Mouse (Mus musculus) hindbrain, embryonic 10.5 days (tissue): ENCODE results near the gene Adgrg5. TPM values are rescaled to one million over a fixed set of nuclear protein-coding genes. Genes with fewer than 3 reads are reported as not detected.

Experiments used
- DNase-seq: peaks from one replicate; pipeline ENCODE4 v3.0.0-alpha.2; 2017; ENCODE audit warnings: low spot score
- H3K27ac ChIP-seq: fragments of 300-500 bp; sonication (generic); 2 replicates; pipeline ENCODE4 v1.5.1; 2016; ENCODE audit warnings: mild to moderate bottlenecking, moderate library complexity
- H3K27me3 ChIP-seq: fragments of 300-500 bp; sonication (generic); 2 replicates; pipeline ENCODE4 v1.6.1; 2016; ENCODE audit warnings: mild to moderate bottlenecking; ENCODE audit not compliant: poor library complexity, insufficient read depth, severe bottlenecking
- H3K36me3 ChIP-seq: fragments of 300-500 bp; sonication (generic); 2 replicates; pipeline ENCODE4 v1.6.1; 2016; ENCODE audit warnings: mild to moderate bottlenecking, moderate library complexity
- H3K4me1 ChIP-seq: fragments of 300-500 bp; sonication (generic); replicated peaks from 2 replicates; pipeline ENCODE4 v1.6.1; 2016; ENCODE audit warnings: mild to moderate bottlenecking
- H3K4me3 ChIP-seq: fragments of 300-500 bp; sonication (generic); 2 replicates; pipeline ENCODE4 v1.5.1; 2016; ENCODE audit warnings: mild to moderate bottlenecking, moderate library complexity
- H3K9me3 ChIP-seq: fragments of 300-500 bp; sonication (generic); 2 replicates; pipeline ENCODE4 v1.6.1; 2016; ENCODE audit warnings: mild to moderate bottlenecking, moderate library complexity
- WGBS: fragments of 180-500 bp; shearing (Covaris S2); methylation state at CpG from one replicate; pipeline ENCODE4 v1.1.7; 2016; 5-methylcytosine and 5-hydroxymethylcytosine counted together
- polyA plus RNA-seq: library from polyadenylated mRNA; unstranded; fragments of >200 nt; fragmentation: Nextera tagmentation; extraction: Ambion mirVana; gene quantifications from 2 replicates; pipeline ENCODE4 v1.2.1, GENCODE M21; 2016

The Adgrg5 gene
- polyA plus RNA-seq, 1 experiment from 2014 or later = 0.22 TPM

DNA sequence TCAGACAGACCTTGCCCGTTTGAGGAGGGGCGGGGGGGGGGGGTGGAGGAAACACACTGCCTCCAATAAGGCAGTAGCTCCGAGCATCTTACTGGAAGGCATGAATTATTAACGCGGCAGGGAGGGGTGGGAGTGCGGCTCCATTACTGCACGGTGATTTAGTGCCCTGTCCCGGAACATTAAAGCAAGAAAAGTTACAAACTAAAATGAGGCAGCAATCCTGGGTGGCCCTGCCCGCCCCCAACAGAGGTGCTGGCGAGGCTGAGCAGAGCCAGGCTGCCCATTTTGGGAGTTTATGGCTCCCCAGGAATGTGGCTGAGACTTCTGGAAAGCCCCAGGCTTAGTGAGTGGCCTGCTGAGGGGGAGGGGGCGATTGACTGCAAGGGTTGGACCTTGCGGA is 19.8 kb upstream of the Adgrg5 start:
- H3K27me3 ChIP-seq = peaks cover 12% of the 10 kb centered on the region; the same call in 1 of the 2 replicates
- no peaks in the 10 kb centered on the region for H3K9me3 ChIP-seq
- 77% methylated on average over 12 of the region's 12 CpGs for WGBS
- peaks cover 42% of the 10 kb centered on the region for H3K4me1 ChIP-seq
- no peak for DNase-seq
- H3K4me3 ChIP-seq = no peak overlapping the region
- H3K27ac ChIP-seq = no peak overlapping the region
- H3K36me3 ChIP-seq = peaks cover 44% of the 10 kb centered on the region

DNA sequence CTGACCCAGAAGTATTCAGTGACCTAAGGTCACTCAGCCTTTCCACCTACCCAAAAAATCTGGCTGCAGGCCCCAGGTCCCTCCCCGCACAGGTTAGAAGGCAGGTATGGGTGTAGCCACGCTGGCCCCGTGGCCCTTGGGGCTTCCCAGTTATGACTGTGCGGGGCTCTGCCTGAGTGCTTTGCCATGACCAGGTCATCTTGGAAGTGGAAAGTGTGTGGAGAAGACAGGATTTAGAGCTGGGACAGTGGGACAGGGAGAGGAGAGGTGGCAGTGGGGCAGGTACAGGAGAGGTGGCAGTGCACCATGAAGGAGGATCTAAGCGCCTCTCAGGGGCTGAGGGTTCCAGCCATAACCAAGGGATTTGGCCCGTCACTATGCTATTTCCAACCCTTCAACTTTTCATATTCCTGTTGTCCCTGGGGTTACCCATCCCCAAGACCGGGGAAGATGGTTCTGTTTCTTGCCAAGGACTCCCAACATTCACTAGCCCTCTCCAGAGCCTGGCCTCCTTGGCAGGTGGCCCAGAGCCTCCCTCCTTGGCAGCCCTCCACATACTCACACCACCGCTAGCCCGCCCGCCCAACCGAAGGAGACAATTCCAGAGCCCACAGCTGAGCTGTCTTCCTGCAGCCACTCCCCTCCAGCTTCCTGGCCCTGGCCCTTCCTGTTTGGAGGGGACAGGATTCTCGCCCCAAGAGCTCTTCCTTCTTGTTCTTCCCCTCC is 18.9 kb upstream of the Adgrg5 start:
- no peak overlapping the region for H3K27ac ChIP-seq
- H3K27me3 ChIP-seq = 0 out of 2 replicates have a peak, but pooled peaks cover 5% of the 10 kb centered on the region
- H3K9me3 ChIP-seq = no peaks in the 10 kb centered on the region
- 91% methylated on average over 12 of the region's 12 CpGs for WGBS
- H3K36me3 ChIP-seq = peaks cover 44% of the 10 kb centered on the region
- peaks cover 33% of the 10 kb centered on the region for H3K4me1 ChIP-seq
- DNase-seq = no peak
- no peak overlapping the region for H3K4me3 ChIP-seq

DNA sequence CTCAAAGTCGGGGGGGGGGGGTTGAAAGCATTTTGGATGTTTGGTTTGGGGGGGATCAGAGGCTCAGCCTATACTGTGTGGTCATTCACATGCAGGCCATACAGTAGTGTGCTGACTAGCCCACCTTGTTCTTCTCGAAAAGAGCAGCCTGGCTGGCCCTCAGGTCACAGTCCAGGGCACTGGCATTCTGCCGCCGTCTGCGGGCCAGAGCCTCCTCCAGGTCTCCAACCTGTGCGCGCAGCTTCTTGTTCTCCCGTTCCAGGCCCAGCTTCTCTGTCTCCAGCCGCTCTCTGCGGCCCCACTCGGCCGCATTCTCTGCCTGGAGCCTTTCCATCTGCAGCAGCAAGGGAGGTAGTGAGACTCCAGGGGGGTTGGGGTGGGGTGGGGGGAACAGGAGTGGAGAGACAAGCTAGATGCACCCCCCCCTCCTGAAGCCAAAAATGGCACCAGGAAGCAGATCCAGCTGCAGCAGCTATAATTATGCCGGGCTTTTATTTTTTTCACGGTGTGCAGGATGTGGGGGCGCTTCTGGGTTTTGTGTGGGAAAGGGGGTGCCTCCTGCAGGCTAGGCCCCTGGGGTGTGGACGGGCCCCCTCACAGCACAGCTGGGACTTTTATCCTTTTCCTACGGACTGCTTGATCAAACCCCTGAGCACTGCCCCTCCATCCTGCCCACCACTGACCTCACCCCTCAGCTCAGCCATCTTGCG is 15.7 kb upstream of the Adgrg5 start:
- no peak overlapping the region for H3K27ac ChIP-seq
- no peak for DNase-seq
- H3K4me3 ChIP-seq = no peak overlapping the region
- H3K27me3 ChIP-seq = peaks cover 17% of the 10 kb centered on the region
- H3K36me3 ChIP-seq = peaks cover 53% of the 10 kb centered on the region
- H3K4me1 ChIP-seq = peaks cover 19% of the 10 kb centered on the region
- whole genome bisulfite sequencing = 91% methylated on average over 18 of the region's 18 CpGs
- H3K9me3 ChIP-seq = no peaks in the 10 kb centered on the region

DNA sequence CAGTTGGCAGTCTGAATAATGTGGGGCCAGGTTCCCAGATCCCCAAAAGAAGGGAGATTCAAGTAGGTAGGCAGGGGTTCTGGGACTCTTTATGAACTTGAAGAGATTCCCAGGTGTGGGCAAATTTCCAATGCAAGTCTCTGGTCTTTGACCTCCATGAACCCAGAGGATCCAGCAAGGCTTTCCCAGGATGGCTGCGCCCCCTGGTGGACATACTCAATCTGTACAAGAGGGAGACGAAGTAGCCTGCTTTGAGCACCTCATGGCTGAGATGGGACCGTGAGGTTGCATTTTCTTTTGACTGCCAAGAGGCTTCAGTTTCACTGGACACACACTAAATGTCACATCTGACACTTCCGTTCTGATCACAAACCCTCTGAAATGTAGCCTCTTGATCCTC is 14.6 kb upstream of the Adgrg5 start:
- peaks cover 28% of the 10 kb centered on the region for H3K27me3 ChIP-seq
- peak; percentile 84 for DNase-seq
- no peak overlapping the region for H3K4me3 ChIP-seq
- peaks cover 46% of the 10 kb centered on the region for H3K36me3 ChIP-seq
- peaks cover 25% of the 10 kb centered on the region for H3K4me1 ChIP-seq
- H3K9me3 ChIP-seq = no peaks in the 10 kb centered on the region
- 11% methylated on average over 4 of the region's 4 CpGs for WGBS
- H3K27ac ChIP-seq = no peak overlapping the region

DNA sequence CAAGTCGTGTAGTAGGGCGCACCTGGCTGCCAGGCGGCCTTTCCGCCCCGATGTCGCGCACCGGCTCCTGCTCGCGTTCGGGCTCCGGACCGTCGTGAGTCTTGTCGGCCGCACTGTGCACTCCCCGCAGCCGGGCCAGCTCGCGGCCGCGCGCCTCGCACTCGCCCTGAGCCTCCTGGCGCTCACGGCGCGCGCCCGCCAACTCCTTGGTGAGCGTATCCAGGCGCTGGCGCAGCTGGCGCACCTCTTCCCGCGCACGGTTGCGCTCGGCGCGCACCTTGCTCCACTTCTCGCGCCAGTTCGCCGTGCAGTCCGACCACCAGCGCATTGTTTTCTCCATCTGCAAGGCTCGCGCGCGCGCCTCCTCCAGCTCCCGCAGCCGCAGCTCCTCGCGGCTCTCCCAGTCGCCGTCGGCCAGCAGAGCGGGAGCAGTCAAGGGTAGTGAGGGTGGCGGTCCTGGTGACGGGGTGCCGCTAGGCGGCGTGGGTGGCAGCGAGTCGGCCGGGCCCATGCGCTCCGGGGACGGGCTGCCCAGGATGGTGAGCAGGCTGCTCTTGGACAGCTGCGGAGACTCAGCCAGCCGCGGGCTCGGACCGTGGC is 10.3 kb upstream of the Adgrg5 start:
- H3K4me3 ChIP-seq = peak overlapping the region; percentile 62
- 3% methylated on average over 77 of the region's 77 CpGs for WGBS
- no peaks in the 10 kb centered on the region for H3K9me3 ChIP-seq
- H3K4me1 ChIP-seq = peaks cover 59% of the 10 kb centered on the region
- H3K27me3 ChIP-seq = peaks cover 58% of the 10 kb centered on the region
- peaks cover 10% of the 10 kb centered on the region; the same call in 1 of the 2 replicates for H3K36me3 ChIP-seq
- H3K27ac ChIP-seq = peak overlapping the region; percentile 57
- DNase-seq = peak; percentile 86

DNA sequence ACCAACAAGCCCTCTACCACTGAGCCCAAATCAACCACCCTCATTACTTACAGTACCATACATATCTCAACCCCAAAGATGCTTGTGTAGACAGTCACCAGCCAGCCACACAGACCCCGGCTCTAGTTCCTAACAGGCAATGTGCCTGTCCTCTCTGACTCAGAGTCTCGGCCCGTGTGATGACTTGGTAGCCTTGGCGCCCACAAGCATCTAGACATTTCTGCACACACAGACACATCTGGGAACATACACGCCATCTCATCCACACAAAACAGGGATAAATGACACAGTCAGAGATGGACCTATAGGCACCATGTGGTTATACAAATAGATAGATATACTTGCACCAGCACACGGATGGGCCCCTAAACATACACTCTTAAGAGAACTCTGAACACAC is 9.2 kb upstream of the Adgrg5 start:
- H3K27me3 ChIP-seq = peaks cover 69% of the 10 kb centered on the region
- DNase-seq = no peak
- 91% methylated on average over 6 of the region's 6 CpGs for WGBS
- no peaks in the 10 kb centered on the region for H3K9me3 ChIP-seq
- H3K27ac ChIP-seq = no peak overlapping the region
- peaks cover 62% of the 10 kb centered on the region for H3K4me1 ChIP-seq
- H3K4me3 ChIP-seq = no peak overlapping the region
- H3K36me3 ChIP-seq = peaks cover 9% of the 10 kb centered on the region; the same call in 1 of the 2 replicates

DNA sequence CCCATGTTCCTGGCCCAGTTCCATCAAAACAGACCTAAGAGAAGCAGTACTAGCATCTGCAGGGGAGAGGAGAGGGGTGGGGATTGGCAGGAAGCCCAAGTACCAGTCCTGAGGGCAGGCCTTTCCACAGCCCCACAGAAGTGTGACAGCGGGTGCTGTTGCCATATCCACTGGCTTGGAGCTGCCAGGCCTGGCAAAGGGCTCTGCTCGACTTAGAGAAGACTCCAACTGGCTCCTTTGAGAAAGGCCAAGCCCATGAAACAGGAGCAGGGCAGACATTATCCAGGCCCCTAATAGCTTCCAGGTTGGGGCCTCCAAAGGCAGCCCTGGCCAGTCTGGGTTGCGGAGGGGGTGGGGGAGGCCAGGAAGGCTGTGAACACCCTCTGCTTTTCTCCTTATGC is 8.8 kb upstream of the Adgrg5 start:
- 75% methylated on average over 3 of the region's 3 CpGs for WGBS
- H3K27ac ChIP-seq = no peak overlapping the region
- H3K4me3 ChIP-seq = no peak overlapping the region
- H3K9me3 ChIP-seq = no peaks in the 10 kb centered on the region
- peaks cover 9% of the 10 kb centered on the region; the same call in 1 of the 2 replicates for H3K36me3 ChIP-seq
- DNase-seq = no peak
- H3K4me1 ChIP-seq = peaks cover 62% of the 10 kb centered on the region
- H3K27me3 ChIP-seq = peaks cover 73% of the 10 kb centered on the region

DNA sequence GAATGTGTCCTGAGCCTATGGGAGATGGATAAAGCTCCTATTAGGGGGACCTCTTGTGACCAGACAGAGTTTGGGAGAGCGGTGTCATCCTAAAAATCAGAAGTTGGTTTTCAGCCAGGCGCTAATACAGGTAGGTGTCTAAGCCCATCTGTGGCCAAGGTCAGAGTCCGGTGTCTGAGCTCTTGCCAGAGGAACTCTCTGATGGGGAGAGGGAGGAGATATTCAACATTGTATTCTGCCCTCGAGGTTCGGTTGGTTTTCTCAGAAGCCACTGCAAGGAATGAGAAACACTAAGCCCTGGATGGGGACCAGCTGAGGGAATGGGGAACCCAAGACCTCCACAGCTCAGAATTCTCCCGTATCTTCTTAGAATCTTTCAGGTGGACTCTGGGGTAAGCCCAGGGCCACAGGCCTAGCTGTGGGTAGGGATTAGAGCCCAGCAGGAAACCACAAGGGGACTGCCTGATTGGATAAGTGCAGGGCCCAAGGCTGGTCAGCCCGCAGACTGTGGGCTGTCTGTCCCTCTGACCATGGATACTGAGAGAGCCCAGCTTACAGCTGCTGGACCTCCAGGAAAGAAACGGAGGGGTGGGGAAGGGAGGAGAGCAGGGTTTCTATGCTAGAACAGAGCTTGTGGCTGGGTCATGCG is 7.1 kb upstream of the Adgrg5 start:
- H3K27ac ChIP-seq = peak overlapping the region; percentile 96
- 53% methylated on average over 9 of the region's 9 CpGs for WGBS
- peaks cover 59% of the 10 kb centered on the region for H3K4me1 ChIP-seq
- peak overlapping the region; percentile 82 for H3K4me3 ChIP-seq
- H3K36me3 ChIP-seq = peaks cover 6% of the 10 kb centered on the region; the same call in 1 of the 2 replicates
- DNase-seq = no peak
- H3K9me3 ChIP-seq = no peaks in the 10 kb centered on the region
- H3K27me3 ChIP-seq = peaks cover 72% of the 10 kb centered on the region

DNA sequence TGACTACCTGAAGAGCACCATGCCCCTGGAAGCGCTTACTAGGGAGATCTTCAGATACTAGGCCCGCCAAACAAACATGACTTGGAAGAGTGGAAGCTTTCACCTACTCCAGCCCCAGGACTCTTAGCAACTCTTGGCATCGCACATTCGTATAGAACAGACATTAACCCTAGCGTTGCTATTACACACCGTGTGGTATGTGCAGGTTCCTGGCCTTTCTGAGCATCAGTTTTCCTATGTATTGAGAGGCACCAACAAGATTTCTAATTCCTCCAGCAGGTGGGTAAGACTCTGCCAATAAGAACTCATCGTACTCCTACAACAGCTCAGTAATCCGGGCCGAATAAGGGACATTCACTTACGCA is 6.6 kb upstream of the Adgrg5 start:
- peaks cover 60% of the 10 kb centered on the region for H3K4me1 ChIP-seq
- peak overlapping the region; percentile 96 for H3K27ac ChIP-seq
- peak overlapping the region; percentile 82 for H3K4me3 ChIP-seq
- peaks cover 67% of the 10 kb centered on the region for H3K27me3 ChIP-seq
- DNase-seq = no peak
- 8% methylated on average over 10 of the region's 10 CpGs for WGBS
- H3K36me3 ChIP-seq = peaks cover under 1% of the 10 kb centered on the region; the same call in 1 of the 2 replicates
- no peaks in the 10 kb centered on the region for H3K9me3 ChIP-seq

DNA sequence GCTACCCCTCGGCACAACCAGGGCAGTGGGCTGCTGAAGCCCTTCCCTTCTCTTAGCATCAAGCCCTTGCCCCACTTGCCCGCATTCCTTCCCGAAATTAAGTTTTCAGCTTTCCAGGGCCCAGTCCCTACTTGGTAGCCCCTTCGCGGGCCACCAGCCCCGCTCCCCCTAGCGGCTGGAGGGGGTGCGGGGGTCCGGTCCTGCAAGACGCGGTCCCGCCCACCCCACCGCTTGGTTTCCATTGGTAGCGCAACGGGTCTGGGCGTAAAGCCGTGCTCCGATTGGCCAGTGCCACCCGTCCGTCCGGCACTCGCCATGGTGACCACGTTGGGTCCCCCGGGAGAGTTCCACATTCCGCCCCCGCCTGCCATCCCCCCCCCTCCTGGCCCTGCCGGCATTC is 6.1 kb upstream of the Adgrg5 start:
- Histone ChIP-seq H3K4me1 (peaks cover 64% of the 10 kb centered on the region), H3K27me3 (peaks cover 63% of the 10 kb centered on the region), H3K36me3 (no peaks in the 10 kb centered on the region), H3K9me3 (no peaks in the 10 kb centered on the region), H3K4me3 (peak overlapping the region; percentile 82), H3K27ac (peak overlapping the region; percentile 96)
- peak; percentile 98 for DNase-seq
- under 1% methylated on average over 25 of the region's 27 CpGs for WGBS

DNA sequence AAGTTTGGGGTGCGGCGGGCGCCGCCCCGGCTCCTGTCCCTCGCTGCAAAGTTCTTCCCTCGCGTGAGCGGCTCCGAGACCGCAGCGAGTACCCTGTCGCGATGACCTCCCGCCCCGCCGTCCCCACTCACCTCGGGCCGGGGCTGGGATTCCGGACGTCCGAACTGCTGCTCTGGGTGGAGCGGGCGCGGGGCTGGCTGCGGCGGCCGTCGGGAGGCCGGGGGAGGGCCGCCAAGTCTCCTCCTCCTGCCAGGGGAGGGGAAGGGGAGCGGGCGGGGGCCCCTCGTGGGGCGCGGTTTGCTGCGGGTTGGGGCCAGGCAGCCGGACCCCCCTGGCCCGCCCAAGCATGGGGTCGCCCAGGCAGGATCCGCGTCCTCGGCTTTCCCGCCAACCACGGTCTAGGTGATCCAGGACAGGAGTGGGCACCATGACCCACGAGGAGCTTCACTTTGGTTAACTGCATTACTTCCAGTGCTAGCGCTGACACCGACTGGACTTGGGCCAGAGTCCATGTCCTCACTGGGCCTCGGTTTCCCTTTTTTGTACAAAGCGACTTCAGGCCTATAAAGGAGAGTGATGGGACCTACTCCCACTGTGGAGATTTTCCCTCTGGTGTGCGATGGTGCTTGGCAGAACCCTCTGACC is 5.5 kb upstream of the Adgrg5 start, which contains the start of gene Ccdc102a:
Gene Ccdc102a (minus strand): TSS at position 248 of the 645 bp plus-strand sequence.
- Histone ChIP-seq H3K27me3 (peaks cover 56% of the 10 kb centered on the region), H3K4me3 (peak within 1 kb of the TSS; percentile 82), H3K9me3 (no peaks in the 10 kb centered on the region), H3K27ac (peak within 1 kb of the TSS; percentile 96), H3K36me3 (no peaks in the 10 kb centered on the region), H3K4me1 (peaks cover 64% of the 10 kb centered on the region)
- DNase-seq = no peak
- WGBS = 2% methylated on average over 49 of the region's 51 CpGs

DNA sequence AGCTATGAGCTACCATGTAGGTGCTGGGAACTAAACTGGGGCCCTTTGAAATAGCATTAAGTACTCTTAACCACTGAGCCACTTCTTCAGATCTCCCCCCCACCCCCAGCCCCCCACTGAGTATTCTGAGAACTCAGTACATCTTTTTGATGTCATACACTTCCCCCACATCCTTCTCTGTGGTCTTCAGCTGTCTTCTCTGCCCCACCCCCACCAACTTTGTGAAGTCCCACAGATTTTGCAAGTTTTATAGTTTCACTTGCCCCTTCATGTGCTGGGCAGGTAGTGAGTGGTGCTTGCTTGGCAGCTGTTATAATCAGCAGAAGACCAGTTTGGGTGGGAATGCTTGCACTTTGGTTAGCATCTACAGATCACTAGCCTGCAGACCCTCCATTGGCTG is 4.2 kb upstream of the Adgrg5 start:
- no peak overlapping the region for H3K4me3 ChIP-seq
- peaks cover 55% of the 10 kb centered on the region for H3K4me1 ChIP-seq
- no peak for DNase-seq
- H3K9me3 ChIP-seq = no peaks in the 10 kb centered on the region
- H3K27ac ChIP-seq = no peak overlapping the region
- H3K27me3 ChIP-seq = peaks cover 43% of the 10 kb centered on the region
- H3K36me3 ChIP-seq = no peaks in the 10 kb centered on the region
